Mouse (Mus musculus) lung, postnatal 0 days (tissue): Measurements from ENCODE around the gene Stmn1. TPM values are rescaled to one million over a fixed set of nuclear protein-coding genes. Genes with fewer than 3 reads are reported as not detected.

ENCODE experiments used
- ATAC-seq: fragments of 200-750 bp; cut with Nextera tagmentation; 2 replicates; pipeline ENCODE4 v1.8.0; 2017; ENCODE audit warnings: moderate library complexity
- DNase-seq: peaks from one replicate; pipeline ENCODE4 v3.0.0-alpha.2; 2016; ENCODE audit warnings: low spot score
- H3K27ac ChIP-seq: fragments of 300-500 bp; sonication (generic); 2 replicates; pipeline ENCODE4 v1.5.1; 2014; ENCODE audit warnings: antibody characterized with exemption, mild to moderate bottlenecking, low read length, mixed read lengths
- H3K27me3 ChIP-seq: fragments of 300-500 bp; sonication (generic); replicated peaks from 2 replicates; pipeline ENCODE4 v1.6.1; 2014; ENCODE audit warnings: low read length, mixed read lengths; ENCODE audit not compliant: insufficient read depth
- H3K36me3 ChIP-seq: fragments of 300-500 bp; sonication (generic); 2 replicates; pipeline ENCODE4 v1.6.1; 2014; ENCODE audit warnings: low read length, mixed read lengths; ENCODE audit not compliant: insufficient read depth
- H3K4me1 ChIP-seq: fragments of 300-500 bp; sonication (generic); 2 replicates; pipeline ENCODE4 v1.6.1; 2014; ENCODE audit warnings: antibody characterized with exemption, low read depth, low read length, mixed read lengths; ENCODE audit not compliant: insufficient read depth
- H3K4me2 ChIP-seq: fragments of 300-500 bp; sonication (generic); replicated peaks from 2 replicates; pipeline ENCODE4 v1.6.1; 2014; ENCODE audit warnings: low read depth, mild to moderate bottlenecking, low read length, moderate library complexity, mixed read lengths
- H3K4me3 ChIP-seq: fragments of 300-500 bp; sonication (generic); 2 replicates; pipeline ENCODE4 v1.5.1; 2014; ENCODE audit warnings: low read depth, low read length
- H3K9ac ChIP-seq: fragments of 300-500 bp; sonication (generic); replicated peaks from 2 replicates; pipeline ENCODE4 v1.6.1; 2014; ENCODE audit warnings: low read depth, mild to moderate bottlenecking
- H3K9me3 ChIP-seq: fragments of 300-500 bp; sonication (generic); 2 replicates; pipeline ENCODE4 v1.6.1; 2016; ENCODE audit warnings: low read length, mixed read lengths
- CTCF ChIP-seq: IDR thresholded peaks from 2 replicates; pipeline ENCODE4 v1.5.1; 2016; ENCODE audit warnings: antibody characterized with exemption, mild to moderate bottlenecking
- EP300 ChIP-seq: IDR thresholded peaks from 2 replicates; pipeline ENCODE4 v1.6.1; 2016; ENCODE audit warnings: antibody characterized with exemption, mild to moderate bottlenecking, control low read depth
- WGBS: fragments of 180-500 bp; shearing (Covaris S2); extraction: QIAGEN DNeasy Blood & Tissue Kit; methylation state at CpG from one replicate; pipeline ENCODE4 v1.1.7; 2014; 5-methylcytosine and 5-hydroxymethylcytosine counted together
- polyA plus RNA-seq: library from polyadenylated mRNA; unstranded; fragments of >200 nt; fragmentation: Nextera tagmentation; extraction: Ambion mirVana; gene quantifications from 2 replicates; pipeline ENCODE4 v1.2.1, GENCODE M21; 2015

The Stmn1 gene
- polyA plus RNA-seq, 1 experiment from 2014 or later, result 260 TPM

DNA sequence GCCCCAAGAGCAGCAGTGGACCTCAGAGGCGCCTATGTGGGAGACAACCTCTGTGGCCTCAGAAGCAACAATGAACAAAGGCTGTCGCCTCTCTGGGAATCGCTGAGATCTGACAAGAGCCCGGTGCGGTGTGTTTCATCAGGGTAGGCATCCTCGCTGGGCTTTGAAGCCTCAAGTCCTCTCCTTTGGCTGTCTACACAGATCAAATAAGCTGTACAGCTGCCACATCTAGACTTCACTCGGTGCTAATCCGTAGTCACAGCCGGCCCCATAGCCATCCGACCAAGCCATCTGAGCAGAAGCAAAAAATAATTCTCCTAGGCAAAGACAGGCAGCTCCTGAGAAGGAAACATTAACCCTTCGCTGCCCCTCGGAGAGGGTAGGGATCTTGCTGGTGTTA is 2.3 kb upstream of the Stmn1 start:
- Histone ChIP-seq H3K4me2 (no peak overlapping the region), H3K4me3 (no peak overlapping the region), H3K27me3 (no peaks in the 10 kb centered on the region), H3K36me3 (no peaks in the 10 kb centered on the region), H3K9ac (no peak overlapping the region), H3K4me1 (no peaks in the 10 kb centered on the region; the same call in 1 of the 2 replicates), H3K9me3 (no peaks in the 10 kb centered on the region), H3K27ac (no peak overlapping the region)
- 40% methylated on average over 12 of the region's 12 CpGs for WGBS
- ATAC-seq (no peak), DNase-seq (no peak)
- TF ChIP-seq EP300 (no peak), CTCF (no peak)

DNA sequence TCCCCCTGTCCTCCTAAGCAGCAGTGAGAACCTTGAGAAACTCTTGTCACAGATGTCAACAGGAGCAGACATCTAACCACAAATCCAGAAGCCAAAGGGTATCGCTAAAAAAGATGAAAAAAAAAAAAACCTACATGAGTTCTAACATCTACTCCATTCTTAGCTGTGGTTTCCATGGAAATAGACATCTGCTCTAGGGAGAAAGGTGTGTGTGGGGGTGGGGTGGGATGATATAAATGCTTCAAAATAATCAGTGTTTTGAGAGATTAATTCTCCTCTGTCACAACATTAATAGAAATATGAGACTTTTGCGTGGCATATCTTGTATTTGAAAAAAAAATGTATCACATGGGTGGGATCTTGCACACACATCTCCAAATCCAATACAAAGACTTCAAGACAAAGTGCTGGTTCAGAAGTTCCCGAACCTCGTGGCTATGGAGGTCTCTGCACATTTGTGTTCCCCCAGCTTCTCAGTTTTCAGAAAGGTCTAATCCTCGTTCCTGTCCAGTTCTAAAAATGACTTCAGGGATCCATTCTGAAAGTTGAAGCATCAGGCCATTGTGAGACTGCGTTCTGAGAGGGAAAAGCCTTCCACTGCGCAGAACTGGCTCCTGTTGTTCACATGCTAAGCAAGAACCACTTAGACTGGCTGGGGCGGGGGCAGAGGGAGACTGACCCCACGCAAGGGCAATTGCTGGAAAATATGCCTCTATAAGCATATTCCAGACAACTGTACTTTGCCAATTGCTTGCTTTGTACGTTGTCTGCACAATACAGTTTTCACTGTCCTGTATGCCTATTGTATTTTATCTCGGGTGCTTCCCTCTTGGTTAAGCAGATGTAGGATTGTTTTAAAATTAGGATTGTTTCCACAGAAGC is 1.5 kb upstream of the Stmn1 start:
- H3K4me1 ChIP-seq, result no peaks in the 10 kb centered on the region; the same call in 1 of the 2 replicates
- no peak overlapping the region for H3K4me3 ChIP-seq
- WGBS, result 58% methylated on average over 11 of the region's 11 CpGs
- H3K4me2 ChIP-seq, result 0 out of 2 replicates have a peak overlapping the region, but pooled peaks have one; percentile 99
- H3K9ac ChIP-seq, result no peak overlapping the region
- no peak for ATAC-seq
- no peaks in the 10 kb centered on the region for H3K36me3 ChIP-seq
- no peaks in the 10 kb centered on the region for H3K27me3 ChIP-seq
- DNase-seq, result no peak
- H3K27ac ChIP-seq, result 0 out of 2 replicates have a peak overlapping the region, but pooled peaks have one; percentile 11
- TF ChIP-seq CTCF, result no peak
- no peak for TF ChIP-seq EP300
- no peaks in the 10 kb centered on the region for H3K9me3 ChIP-seq

DNA sequence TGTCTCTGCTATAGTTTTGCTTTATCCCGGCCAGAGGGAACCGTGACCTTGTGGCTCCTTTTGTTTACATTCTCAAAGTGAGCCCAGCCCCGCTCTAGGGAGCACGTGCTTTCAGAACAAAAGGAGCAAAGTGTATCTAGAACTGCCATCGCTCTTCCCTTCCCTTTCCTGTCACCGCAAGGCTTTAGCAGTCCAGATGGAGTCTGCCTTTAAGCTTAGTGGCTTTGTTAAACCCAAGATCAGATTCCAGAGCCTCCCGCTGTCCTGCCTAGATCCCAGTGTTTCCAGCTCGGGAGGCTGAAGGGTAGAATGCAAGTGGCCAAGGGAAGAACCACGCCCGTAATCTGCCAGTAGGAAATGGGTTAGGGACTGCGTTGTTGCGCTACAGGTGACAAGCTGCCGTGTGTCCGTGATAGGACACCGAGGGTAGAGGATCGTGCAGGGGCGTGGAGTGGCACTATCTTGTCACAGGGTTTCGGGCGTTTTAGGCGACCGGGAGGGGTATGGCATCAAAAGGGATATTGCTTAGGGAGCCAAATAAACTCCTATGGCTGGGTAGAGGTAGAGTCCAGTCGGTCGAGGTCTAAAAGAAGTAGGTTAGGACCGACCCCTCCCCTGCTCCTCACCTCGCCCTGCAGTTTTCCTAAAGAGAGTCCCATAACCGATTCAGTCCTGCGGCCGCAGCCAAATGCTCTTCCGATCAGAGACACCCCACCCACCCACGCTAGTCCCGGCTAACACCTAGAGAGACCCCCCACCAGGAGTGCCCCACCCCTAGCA is 495 bp upstream of the Stmn1 start:
- no peaks in the 10 kb centered on the region for H3K9me3 ChIP-seq
- no peaks in the 10 kb centered on the region; the same call in 1 of the 2 replicates for H3K4me1 ChIP-seq
- no peaks in the 10 kb centered on the region for H3K36me3 ChIP-seq
- H3K27ac ChIP-seq, result peak overlapping the region; percentile 81
- DNase-seq (peak; percentile 79), ATAC-seq (peak; percentile 39)
- no peaks in the 10 kb centered on the region for H3K27me3 ChIP-seq
- under 1% methylated on average over 31 of the region's 31 CpGs for WGBS
- H3K4me3 ChIP-seq, result peak overlapping the region; percentile 79
- peak overlapping the region; percentile 99 for H3K4me2 ChIP-seq
- TF ChIP-seq CTCF, result no peak
- TF ChIP-seq EP300, result peak; percentile 79
- H3K9ac ChIP-seq, result no peak overlapping the region; the same call in 1 of the 2 replicates

DNA sequence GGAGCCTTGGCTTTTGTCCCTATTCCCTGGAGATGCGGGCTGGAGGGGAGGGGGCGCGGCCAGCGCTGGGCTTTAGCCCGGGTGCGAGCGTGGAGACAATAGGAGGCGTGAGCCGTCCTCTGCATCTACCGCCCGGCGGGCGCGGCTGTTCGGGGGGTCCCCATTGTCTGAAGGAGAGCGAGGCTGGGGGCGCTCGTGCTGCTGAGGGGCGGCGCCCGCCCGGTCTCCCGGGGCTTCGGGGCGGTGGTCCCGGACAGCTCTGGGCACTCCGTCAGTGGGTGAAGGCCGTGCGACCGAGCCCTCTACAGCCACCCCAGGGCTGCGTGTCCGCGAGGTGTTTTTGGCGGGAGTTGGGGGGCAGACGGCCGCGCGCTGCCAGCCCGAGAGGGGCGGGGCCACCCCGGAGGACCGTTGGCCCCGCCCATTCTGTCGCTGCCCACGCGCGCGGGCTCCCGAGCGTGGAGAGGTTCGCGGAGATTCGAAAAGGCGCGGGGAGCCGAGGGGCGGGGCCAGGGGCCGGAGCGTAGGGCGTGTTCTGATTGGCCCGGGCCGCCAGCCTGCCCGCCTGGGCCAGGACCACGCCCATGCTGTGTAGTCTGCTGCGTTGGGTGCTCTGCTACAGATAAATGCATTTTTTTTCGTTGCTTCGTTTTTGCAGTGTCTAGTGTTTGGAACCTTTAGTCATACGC is 602 bp downstream of the Stmn1 start:
- H3K4me3 ChIP-seq, result peak overlapping the region; percentile 79
- no peaks in the 10 kb centered on the region for H3K9me3 ChIP-seq
- WGBS, result 2% methylated on average over 46 of the region's 68 CpGs
- H3K36me3 ChIP-seq, result no peaks in the 10 kb centered on the region
- H3K4me2 ChIP-seq, result peak overlapping the region; percentile 99
- peak; percentile 96 for DNase-seq
- no peak for TF ChIP-seq CTCF
- TF ChIP-seq EP300, result no peak
- no peaks in the 10 kb centered on the region for H3K27me3 ChIP-seq
- peak overlapping the region; percentile 69 for H3K27ac ChIP-seq
- peak overlapping the region; percentile 44 for H3K9ac ChIP-seq
- ATAC-seq, result peak; percentile 89
- no peaks in the 10 kb centered on the region; the same call in 1 of the 2 replicates for H3K4me1 ChIP-seq

DNA sequence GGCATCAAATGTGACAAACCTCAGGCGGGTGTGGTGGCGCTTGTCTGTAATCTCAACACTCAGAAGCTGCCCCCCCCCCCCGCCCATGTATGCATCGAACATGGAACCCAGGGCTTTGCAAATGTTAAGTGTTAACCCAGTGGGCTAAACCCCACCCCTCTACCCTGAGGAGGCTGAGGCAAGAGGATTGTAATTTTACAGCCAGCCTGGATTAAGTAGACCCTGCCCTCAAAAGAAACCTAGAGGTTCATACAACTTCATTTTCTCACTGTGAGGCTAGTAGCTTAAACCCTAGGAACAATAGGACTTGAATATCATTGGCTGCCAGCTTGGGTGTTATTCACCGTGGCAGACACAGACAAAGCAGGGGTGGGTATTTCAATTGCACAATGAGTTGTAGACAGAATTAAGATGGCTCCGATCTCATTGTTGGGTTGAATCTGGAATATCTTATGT is 1.2 kb downstream of the Stmn1 start:
- DNase-seq, result no peak
- no peak for TF ChIP-seq EP300
- no peak for TF ChIP-seq CTCF
- no peaks in the 10 kb centered on the region for H3K27me3 ChIP-seq
- H3K9me3 ChIP-seq, result no peaks in the 10 kb centered on the region
- WGBS, result 9% methylated on average over 6 of the region's 6 CpGs
- no peaks in the 10 kb centered on the region for H3K36me3 ChIP-seq
- peak overlapping the region; percentile 79 for H3K4me3 ChIP-seq
- ATAC-seq, result no peak
- no peaks in the 10 kb centered on the region; the same call in 1 of the 2 replicates for H3K4me1 ChIP-seq
- 0 out of 2 replicates have a peak overlapping the region, but pooled peaks have one; percentile 6 for H3K9ac ChIP-seq
- 0 out of 2 replicates have a peak overlapping the region, but pooled peaks have one; percentile 27 for H3K27ac ChIP-seq
- H3K4me2 ChIP-seq, result peak overlapping the region; percentile 99

DNA sequence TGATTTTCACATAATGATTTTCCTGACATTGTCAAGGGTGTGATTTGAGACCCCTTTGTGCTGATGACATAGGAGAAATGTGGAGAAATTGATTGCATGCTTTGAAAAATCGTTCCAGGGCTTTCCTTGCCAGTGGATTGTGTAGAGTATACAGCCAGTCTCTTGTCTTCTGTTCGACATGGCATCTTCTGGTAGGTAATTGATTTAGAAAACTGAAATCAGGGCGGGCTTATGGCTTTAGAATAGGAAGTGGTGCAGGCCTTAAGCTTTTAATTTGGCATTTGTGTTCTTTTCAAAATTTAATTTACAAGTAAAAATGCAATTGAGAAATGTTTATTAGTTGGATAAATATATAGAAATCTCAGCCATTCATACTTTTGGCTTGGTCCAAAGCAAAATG is 1.9 kb downstream of the Stmn1 start:
- Histone ChIP-seq H3K27me3 (no peaks in the 10 kb centered on the region), H3K36me3 (no peaks in the 10 kb centered on the region), H3K4me2 (no peak overlapping the region), H3K4me3 (no peak overlapping the region), H3K9me3 (no peaks in the 10 kb centered on the region), H3K27ac (no peak overlapping the region), H3K4me1 (no peaks in the 10 kb centered on the region; the same call in 1 of the 2 replicates), H3K9ac (no peak overlapping the region)
- WGBS, result 52% methylated on average over 3 of the region's 3 CpGs
- DNase-seq, result no peak
- no peak for ATAC-seq
- no peak for TF ChIP-seq EP300
- no peak for TF ChIP-seq CTCF
